Mouse (Mus musculus) ES-Bruce4 (cell line): ENCODE measurements at regions not wholly inside any gene's neighbourhood (a gene's known extent, or its start where the extent isn't known, plus 50 kb on each side); places are given as distances from the start of the nearest gene placed in this dataset.

Experiments
- CTCF ChIP-seq: IDR thresholded peaks from one replicate; pipeline ENCODE4 v1.8.1; 2011; ENCODE audit warnings: low read depth, low read length
- EP300 ChIP-seq: IDR thresholded peaks from 2 replicates; pipeline ENCODE4 v1.6.1; 2011; ENCODE audit warnings: low read depth, low read length; ENCODE audit not compliant: insufficient read depth
- POLR2A ChIP-seq: IDR thresholded peaks from one replicate; pipeline ENCODE4 v1.8.1; 2011; ENCODE audit warnings: low read length; ENCODE audit not compliant: insufficient read depth

DNA sequence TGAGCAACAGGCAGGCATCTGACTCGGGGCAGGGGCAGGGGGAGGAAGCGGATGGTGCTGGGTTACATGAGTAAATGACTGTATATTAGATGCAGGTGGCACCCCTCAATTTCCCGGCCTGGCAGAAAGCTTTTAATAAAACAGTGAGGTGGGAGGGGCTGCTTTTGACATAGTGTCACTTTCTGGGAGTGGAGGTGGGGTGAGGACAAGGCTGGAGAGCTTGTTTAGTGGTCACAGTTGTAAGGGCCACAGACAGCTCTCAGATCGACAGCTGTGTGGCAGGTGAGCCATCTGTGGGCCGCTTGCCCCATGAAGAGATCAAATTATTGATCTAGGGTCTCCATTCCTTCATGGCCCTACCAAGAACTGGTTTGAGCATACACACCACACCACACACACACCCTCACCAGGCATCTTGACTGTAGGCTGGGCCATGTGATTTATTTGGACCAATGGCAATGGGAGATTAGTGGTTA is 431.9 kb downstream of the Ccdc171 start:
- TF ChIP-seq EP300 = no peak
- TF ChIP-seq CTCF = no peak
- no peak for TF ChIP-seq POLR2A
